Mouse (Mus musculus) urinary bladder, postnatal 36 days (tissue): ENCODE measurements around the gene Nyap2.
A peak's percentile ranks its signal among the peaks of the same experiment; 100 is the strongest.
"Not testable (repeated sequence)": the region's sequence is repeated elsewhere in the genome, so short reads cannot be mapped to it uniquely, and the experiment has no call there.

Experiments
- DNase-seq, 2 experiments: peaks; one replicate each; pipeline ENCODE4 v3.0.0; 2022; ENCODE audit warnings: low spot score in 2 of 2, mixed read lengths in 1 of 2

Gene Nyap2

GRCm38 (mm10) chr1:81180686-81181085 is 103.9 kb downstream of the Nyap2 start:
- DNase-seq = no peak

GRCm38 (mm10) chr1:81209536-81209935 is 132.8 kb downstream of the Nyap2 start:
- no peak for DNase-seq

DNA sequence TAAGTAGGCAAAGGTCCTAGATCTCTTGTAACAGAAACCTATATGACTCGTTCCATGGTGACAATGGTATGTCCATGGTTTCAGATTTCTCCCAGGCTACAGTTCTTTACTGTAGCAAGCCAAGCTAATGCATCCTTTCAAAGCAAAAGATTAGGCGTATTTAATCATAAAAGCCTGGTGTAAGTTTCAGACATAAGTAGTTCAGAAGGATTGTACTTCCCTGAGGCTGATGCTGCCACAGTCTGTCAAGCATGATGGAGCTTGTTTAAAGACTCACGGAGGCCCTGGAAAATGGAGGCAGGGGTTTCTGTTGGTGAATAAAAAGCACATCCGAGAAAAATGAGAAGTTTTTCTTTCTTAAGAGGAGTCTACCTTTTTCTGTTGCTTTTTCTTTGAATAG is 134.7 kb downstream of the Nyap2 start:
- no peak for DNase-seq

DNA sequence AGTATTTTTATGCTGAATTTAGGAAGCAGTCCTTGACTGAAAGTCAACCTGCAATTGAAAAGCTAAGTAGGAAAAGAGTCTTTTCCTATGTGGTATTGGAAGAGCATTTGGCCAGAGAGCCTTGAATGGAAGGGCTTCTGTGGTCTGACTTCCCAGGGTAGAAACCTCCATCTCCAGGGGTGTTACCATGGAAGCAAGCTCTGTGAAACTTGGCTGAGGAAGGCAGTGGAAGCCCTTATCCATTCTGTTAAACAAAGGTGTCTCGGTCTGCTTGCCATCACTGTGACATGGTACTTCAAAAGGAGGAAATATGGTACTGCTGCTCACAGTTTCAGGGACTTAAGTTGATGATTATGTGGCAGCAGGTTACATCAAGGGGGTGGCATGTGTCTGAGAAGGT is 143.0 kb downstream of the Nyap2 start:
- DNase-seq = no peak

- DNase-seq = no peak
Observed at GRCm38 (mm10) chr1:81231759-81232406, 155.1 kb downstream of the Nyap2 start.

GRCm38 (mm10) chr1:81232407-81232789 is 155.6 kb downstream of the Nyap2 start:
- not testable (repeated sequence) for DNase-seq

- no peak for DNase-seq
Observed at GRCm38 (mm10) chr1:81248447-81249205, 171.9 kb downstream of the Nyap2 start.

DNA sequence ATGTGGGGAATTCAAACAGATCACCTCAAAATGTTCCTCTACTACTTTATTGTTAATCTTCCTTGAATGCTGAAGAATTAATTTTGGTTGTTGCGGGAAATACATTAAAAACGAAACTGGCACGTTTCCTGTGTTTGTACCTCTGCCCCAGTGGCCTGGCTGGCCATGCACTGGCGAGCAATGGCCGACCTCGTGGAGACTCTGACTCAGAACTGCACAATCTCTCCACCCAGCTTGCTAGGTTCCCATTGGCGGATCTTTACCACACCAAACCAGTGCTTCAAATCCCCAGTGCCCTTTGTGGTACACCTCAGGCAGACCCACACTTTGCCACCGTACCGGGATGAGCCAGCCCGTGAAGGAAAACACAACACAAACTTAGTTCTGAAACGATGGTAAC is 173.3 kb downstream of the Nyap2 start:
- no peak for DNase-seq

DNA sequence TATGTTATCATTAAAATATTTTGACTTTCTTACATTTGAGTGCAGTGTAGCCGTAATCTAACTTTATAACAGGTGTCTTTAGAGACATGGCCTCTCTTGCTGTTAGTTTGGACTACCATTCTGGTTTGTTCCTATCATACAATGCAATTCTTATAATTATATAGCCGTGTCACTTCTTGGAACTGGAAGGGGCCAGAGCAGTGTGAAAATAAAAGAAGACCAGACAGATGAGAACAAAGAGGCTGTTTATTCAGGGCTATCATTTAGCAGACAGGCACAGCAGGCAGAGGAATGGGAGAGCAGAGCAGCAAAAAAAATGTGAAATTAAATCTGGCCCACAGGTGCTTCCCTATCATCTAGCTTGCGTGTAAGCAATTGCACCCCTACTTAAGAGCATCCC is 189.7 kb downstream of the Nyap2 start:
- no peak for DNase-seq

- no peak for DNase-seq
Observed at GRCm38 (mm10) chr1:81280978-81281377, 204.2 kb downstream of the Nyap2 start.

DNA sequence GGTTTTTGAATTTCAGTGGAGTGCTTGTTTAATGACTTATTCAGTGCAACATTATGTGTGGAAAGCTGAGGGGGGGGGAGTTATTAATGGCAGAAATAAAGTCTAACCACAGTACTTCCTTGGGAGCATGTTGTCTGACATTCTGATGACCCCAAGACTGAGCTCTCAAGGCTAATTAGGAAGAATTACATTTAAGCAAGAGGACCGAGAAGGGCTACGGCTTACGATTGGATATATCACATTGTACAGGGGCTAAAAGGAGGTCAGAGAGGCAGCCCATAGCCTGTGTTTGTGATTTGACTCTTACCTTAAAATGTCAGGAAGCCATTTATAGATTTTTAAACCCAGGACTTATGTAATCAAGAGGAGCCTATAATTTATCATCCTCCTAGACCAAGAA is 208.9 kb downstream of the Nyap2 start:
- DNase-seq = no peak

DNA sequence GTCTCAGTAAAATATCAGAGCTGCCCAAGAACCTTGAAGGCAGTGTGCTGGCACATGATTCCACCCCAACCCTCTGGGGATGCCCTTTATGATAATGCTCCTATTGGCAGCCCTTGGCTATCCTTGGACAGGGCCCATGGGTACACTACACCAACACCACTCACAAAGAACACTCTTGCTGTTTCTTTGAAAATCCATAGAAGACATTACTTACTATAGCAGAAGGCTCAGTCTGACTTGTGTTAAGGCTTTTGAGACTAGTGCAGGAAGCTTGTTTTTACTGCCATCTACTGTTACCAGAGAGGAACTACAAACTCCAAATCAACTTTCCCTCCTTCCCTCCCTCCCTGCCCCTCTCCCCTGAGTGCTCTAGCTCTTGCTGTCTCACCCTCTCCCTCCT is 210.3 kb downstream of the Nyap2 start:
- no peak for DNase-seq

GRCm38 (mm10) chr1:81300735-81301134 is 224.0 kb downstream of the Nyap2 start:
- DNase-seq = no peak

GRCm38 (mm10) chr1:81301661-81302060 is 224.9 kb downstream of the Nyap2 start:
- no peak for DNase-seq

- DNase-seq = no peak
Observed at GRCm38 (mm10) chr1:81303389-81303788, 226.6 kb downstream of the Nyap2 start.

DNA sequence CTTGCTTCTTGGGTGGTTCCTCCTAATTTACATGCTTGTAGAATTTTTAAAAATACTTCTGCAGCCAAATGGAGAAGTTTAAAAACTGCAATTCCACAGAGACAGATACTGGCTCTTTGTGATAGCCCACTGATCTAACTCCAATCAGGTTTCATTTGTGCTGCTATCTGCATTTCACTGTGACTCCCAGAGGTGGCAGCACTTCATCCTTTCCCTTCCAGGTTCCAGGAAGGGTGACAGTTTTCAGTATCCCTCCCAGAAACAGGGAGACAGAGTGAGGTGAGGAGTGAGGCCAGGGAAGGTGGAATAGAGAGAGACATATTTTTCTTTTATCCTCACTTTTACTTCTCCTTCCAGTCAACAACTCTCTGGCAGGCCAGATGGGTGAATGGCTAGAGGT is 230.7 kb downstream of the Nyap2 start:
- no peak for DNase-seq

DNA sequence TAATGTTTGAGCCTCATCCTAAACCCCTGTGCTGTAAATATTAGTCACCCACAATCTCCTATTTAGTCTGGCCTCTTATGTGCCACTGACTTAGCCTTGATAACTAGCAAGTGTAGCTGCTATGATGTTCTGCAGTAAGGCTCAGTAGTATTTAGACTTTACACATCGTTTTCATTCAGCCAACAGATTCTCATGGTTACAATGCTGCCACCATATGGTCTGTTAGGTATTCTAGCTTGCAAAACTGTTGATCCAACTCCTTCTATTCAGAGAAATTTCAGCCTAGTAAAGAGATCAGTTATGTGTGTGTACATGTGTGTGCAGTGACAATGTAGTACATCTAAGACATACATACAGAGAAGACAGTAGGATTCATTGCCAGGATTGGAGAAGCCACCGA is 231.2 kb downstream of the Nyap2 start:
- no peak for DNase-seq

DNA sequence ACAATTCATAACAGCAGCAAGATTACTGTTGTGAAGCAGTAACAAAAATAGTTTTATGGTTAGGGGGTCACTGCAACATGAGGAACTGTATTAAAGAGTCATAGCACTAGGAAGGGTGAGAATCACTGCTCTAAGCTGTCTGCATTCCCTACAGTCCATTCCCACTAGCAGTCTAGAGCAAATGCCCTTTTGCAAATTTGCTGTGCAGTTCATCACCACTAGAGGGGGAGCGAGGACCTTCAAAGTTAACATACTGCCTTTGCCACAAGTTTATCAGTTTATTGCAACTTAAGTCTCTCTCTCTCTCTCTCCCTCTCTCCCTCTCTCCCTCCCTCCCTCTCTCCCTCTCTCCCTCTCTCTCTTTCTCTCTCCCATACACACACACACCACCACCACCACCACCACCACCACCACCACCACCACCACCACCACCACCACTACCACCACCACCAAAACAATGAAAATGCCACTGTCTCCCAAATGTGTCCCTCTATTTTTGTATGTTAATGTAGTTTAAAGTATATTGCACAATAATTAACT is 233.4 kb downstream of the Nyap2 start:
- peak; percentile 37 to 50 for DNase-seq

GRCm38 (mm10) chr1:81316403-81316994 is 239.7 kb downstream of the Nyap2 start:
- DNase-seq = peak; percentile 64 to 68

DNA sequence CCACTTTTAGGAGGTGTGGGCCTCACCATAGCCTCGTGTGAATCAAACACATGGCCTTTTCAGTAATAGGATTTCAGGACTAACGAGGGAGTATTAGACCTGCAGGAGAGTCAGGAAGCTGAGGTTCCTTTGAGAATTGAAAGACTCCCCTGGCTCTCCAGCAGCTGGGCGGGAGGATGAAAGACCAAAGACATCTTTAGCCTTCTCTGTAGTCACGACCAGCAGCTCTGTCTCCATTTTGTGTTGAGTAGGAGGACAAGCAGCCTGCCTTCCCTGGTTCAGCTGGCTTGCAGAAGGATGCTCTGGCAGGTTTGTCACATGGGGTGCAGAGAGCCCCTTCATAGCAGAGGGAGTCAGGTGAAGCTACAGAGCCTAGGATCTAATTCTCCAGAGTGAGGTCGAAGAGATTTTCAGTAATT is 240.3 kb downstream of the Nyap2 start:
- no peak for DNase-seq

GRCm38 (mm10) chr1:81387722-81388121 is 311.0 kb downstream of the Nyap2 start:
- DNase-seq = no peak
